Mouse (Mus musculus): ENCODE results near the gene Ccn6. TPM values are rescaled to one million over a fixed set of nuclear protein-coding genes. Genes with fewer than 3 reads are reported as not detected.

The Ccn6 gene
- polyA plus RNA-seq, 1 experiment: not detected

GRCm38 (mm10) chr10:39165632-39166115 is 2.1 kb upstream of the Ccn6 start:
- 37% methylated on average over 11 of the region's 11 CpGs for WGBS
- Histone ChIP-seq H3K27ac (ENCODE audit: control insufficient read depth, insufficient read depth, low read length) (no peak overlapping the region), H3K27me3 (ENCODE audit: control insufficient read depth, insufficient read depth, low read length) (no peaks in the 10 kb centered on the region), H3K36me3 (ENCODE audit: control insufficient read depth, insufficient read depth, low read length) (no peaks in the 10 kb centered on the region), H3K4me1 (replicated peaks; ENCODE audit: control insufficient read depth, insufficient read depth, low read length) (peaks cover 6% of the 10 kb centered on the region), H3K4me3 (ENCODE audit: control insufficient read depth, insufficient read depth, low read length) (no peak overlapping the region)
- DNase-seq: no peak
- no peak for TF ChIP-seq CTCF (IDR thresholded peaks at IDR 0.05; ENCODE audit: borderline replicate concordance, control insufficient read depth, extremely low read depth, insufficient read depth, low read length, poor library complexity)
- TF ChIP-seq POLR2A (IDR thresholded peaks at IDR 0.05; ENCODE audit: control insufficient read depth, extremely low read depth, insufficient read depth, low read length, poor library complexity): no peak

- H3K4me3 ChIP-seq (ENCODE audit: control insufficient read depth, insufficient read depth, low read length): no peak overlapping the region
- no peak for DNase-seq
- WGBS: 85% methylated on average over 18 of the region's 18 CpGs
- H3K27me3 ChIP-seq (ENCODE audit: control insufficient read depth, insufficient read depth, low read length): no peaks in the 10 kb centered on the region
- peaks cover 5% of the 10 kb centered on the region; the same call in 1 of the 2 replicates for H3K4me1 ChIP-seq (replicated peaks; ENCODE audit: control insufficient read depth, insufficient read depth, low read length)
- no peaks in the 10 kb centered on the region for H3K36me3 ChIP-seq (ENCODE audit: control insufficient read depth, insufficient read depth, low read length)
- H3K27ac ChIP-seq (ENCODE audit: control insufficient read depth, insufficient read depth, low read length): no peak overlapping the region
- TF ChIP-seq POLR2A (IDR thresholded peaks at IDR 0.05; ENCODE audit: control insufficient read depth, extremely low read depth, insufficient read depth, low read length, poor library complexity): no peak
Measured at GRCm38 (mm10) chr10:39162666-39163484, 719 bp downstream of the Ccn6 start.

GRCm38 (mm10) chr10:39161406-39161805 is 2.2 kb downstream of the Ccn6 start:
- DNase-seq: no peak
- Histone ChIP-seq H3K4me1 (replicated peaks; ENCODE audit: control insufficient read depth, insufficient read depth, low read length) (peaks cover 5% of the 10 kb centered on the region; the same call in 1 of the 2 replicates), H3K27ac (ENCODE audit: control insufficient read depth, insufficient read depth, low read length) (no peak overlapping the region), H3K4me3 (ENCODE audit: control insufficient read depth, insufficient read depth, low read length) (no peak overlapping the region), H3K36me3 (ENCODE audit: control insufficient read depth, insufficient read depth, low read length) (no peaks in the 10 kb centered on the region), H3K27me3 (ENCODE audit: control insufficient read depth, insufficient read depth, low read length) (no peaks in the 10 kb centered on the region)
- WGBS: 100% methylated on average over 1 of the region's 1 CpGs
- TF ChIP-seq CTCF (IDR thresholded peaks at IDR 0.05; ENCODE audit: borderline replicate concordance, control insufficient read depth, extremely low read depth, insufficient read depth, low read length, poor library complexity) (no peak), POLR2A (IDR thresholded peaks at IDR 0.05; ENCODE audit: control insufficient read depth, extremely low read depth, insufficient read depth, low read length, poor library complexity) (no peak)

GRCm38 (mm10) chr10:39158306-39158705 is 5.3 kb downstream of the Ccn6 start:
- peaks cover 14% of the 10 kb centered on the region for H3K36me3 ChIP-seq (ENCODE audit: control insufficient read depth, insufficient read depth, low read length)
- peak; percentile 34 for DNase-seq
- 90% methylated on average over 12 of the region's 12 CpGs for WGBS
- H3K4me1 ChIP-seq (replicated peaks; ENCODE audit: control insufficient read depth, insufficient read depth, low read length): peaks cover 5% of the 10 kb centered on the region; the same call in 1 of the 2 replicates
- no peak overlapping the region for H3K4me3 ChIP-seq (ENCODE audit: control insufficient read depth, insufficient read depth, low read length)
- no peaks in the 10 kb centered on the region for H3K27me3 ChIP-seq (ENCODE audit: control insufficient read depth, insufficient read depth, low read length)
- TF ChIP-seq CTCF (IDR thresholded peaks at IDR 0.05; ENCODE audit: borderline replicate concordance, control insufficient read depth, extremely low read depth, insufficient read depth, low read length, poor library complexity) (0 out of 2 replicates have a peak, but pooled peaks have one; percentile 30), POLR2A (IDR thresholded peaks at IDR 0.05; ENCODE audit: control insufficient read depth, extremely low read depth, insufficient read depth, low read length, poor library complexity) (no peak)
- H3K27ac ChIP-seq (ENCODE audit: control insufficient read depth, insufficient read depth, low read length): no peak overlapping the region

GRCm38 (mm10) chr10:39157321-39157720 is 6.3 kb downstream of the Ccn6 start:
- H3K4me3 ChIP-seq (ENCODE audit: control insufficient read depth, insufficient read depth, low read length): no peak overlapping the region
- DNase-seq: no peak
- H3K4me1 ChIP-seq (replicated peaks; ENCODE audit: control insufficient read depth, insufficient read depth, low read length): peaks cover 5% of the 10 kb centered on the region; the same call in 1 of the 2 replicates
- TF ChIP-seq POLR2A (IDR thresholded peaks at IDR 0.05; ENCODE audit: control insufficient read depth, extremely low read depth, insufficient read depth, low read length, poor library complexity) (no peak), CTCF (IDR thresholded peaks at IDR 0.05; ENCODE audit: borderline replicate concordance, control insufficient read depth, extremely low read depth, insufficient read depth, low read length, poor library complexity) (no peak)
- WGBS: 90% methylated on average over 1 of the region's 1 CpGs
- H3K27me3 ChIP-seq (ENCODE audit: control insufficient read depth, insufficient read depth, low read length): no peaks in the 10 kb centered on the region
- H3K27ac ChIP-seq (ENCODE audit: control insufficient read depth, insufficient read depth, low read length): no peak overlapping the region
- H3K36me3 ChIP-seq (ENCODE audit: control insufficient read depth, insufficient read depth, low read length): peaks cover 19% of the 10 kb centered on the region

GRCm38 (mm10) chr10:39156719-39157118 is 6.9 kb downstream of the Ccn6 start:
- Histone ChIP-seq H3K4me3 (ENCODE audit: control insufficient read depth, insufficient read depth, low read length) (no peak overlapping the region), H3K27ac (ENCODE audit: control insufficient read depth, insufficient read depth, low read length) (no peak overlapping the region), H3K27me3 (ENCODE audit: control insufficient read depth, insufficient read depth, low read length) (no peaks in the 10 kb centered on the region), H3K4me1 (replicated peaks; ENCODE audit: control insufficient read depth, insufficient read depth, low read length) (peaks cover 5% of the 10 kb centered on the region; the same call in 1 of the 2 replicates), H3K36me3 (ENCODE audit: control insufficient read depth, insufficient read depth, low read length) (peaks cover 19% of the 10 kb centered on the region)
- WGBS: 94% methylated on average over 5 of the region's 5 CpGs
- no peak for DNase-seq
- no peak for TF ChIP-seq CTCF (IDR thresholded peaks at IDR 0.05; ENCODE audit: borderline replicate concordance, control insufficient read depth, extremely low read depth, insufficient read depth, low read length, poor library complexity)
- TF ChIP-seq POLR2A (IDR thresholded peaks at IDR 0.05; ENCODE audit: control insufficient read depth, extremely low read depth, insufficient read depth, low read length, poor library complexity): no peak

Measured in thymus, adult 2 months (tissue).